Mouse (Mus musculus): Measurements from ENCODE around the gene Ppp2r5b.

DNA sequence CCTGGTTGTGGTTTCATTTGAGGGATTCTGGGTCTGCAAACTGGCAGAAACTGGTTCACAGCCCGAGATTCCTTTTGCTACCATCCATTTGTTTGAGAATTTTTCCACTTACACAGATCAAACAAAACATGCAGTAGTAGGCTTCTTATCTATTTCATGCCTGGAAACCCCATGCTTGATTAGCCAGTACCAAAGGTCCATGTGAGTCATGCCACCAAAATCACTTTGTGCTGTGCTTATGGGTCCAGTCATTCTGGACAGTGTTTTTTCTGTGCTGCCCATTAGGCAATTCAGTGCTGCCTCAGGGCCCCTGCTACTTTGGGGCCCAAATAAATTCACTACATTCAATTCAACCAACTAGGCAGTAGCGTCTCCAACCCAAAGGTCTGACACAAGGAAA, 31.4 kb downstream of the Ppp2r5b start:
- no peak for TF ChIP-seq CTCF (conservative IDR thresholded peaks at IDR 0.05; ENCODE audit: low read length)
- no peak for TF ChIP-seq POU5F1 (IDR thresholded peaks at IDR 0.05; ENCODE audit: borderline replicate concordance, low read length)
- TF ChIP-seq NANOG (IDR thresholded peaks at IDR 0.05; ENCODE audit: borderline replicate concordance, low read length), result no peak

All from E14TG2a.4 (cell line).